Mouse (Mus musculus) right cerebral cortex, adult 18-20 months (tissue): Measurements from ENCODE around the gene Ccdc69.
A peak's percentile ranks its signal among the peaks of the same experiment; 100 is the strongest.

Experiments used
- DNase-seq: peaks from one replicate; pipeline ENCODE4 v3.0.0; 2022; ENCODE audit warnings: mixed read lengths

Ccdc69 gene

GRCm38 (mm10) chr11:55036601-55037000 is 41.3 kb downstream of the Ccdc69 start:
- DNase-seq, result no peak

DNA sequence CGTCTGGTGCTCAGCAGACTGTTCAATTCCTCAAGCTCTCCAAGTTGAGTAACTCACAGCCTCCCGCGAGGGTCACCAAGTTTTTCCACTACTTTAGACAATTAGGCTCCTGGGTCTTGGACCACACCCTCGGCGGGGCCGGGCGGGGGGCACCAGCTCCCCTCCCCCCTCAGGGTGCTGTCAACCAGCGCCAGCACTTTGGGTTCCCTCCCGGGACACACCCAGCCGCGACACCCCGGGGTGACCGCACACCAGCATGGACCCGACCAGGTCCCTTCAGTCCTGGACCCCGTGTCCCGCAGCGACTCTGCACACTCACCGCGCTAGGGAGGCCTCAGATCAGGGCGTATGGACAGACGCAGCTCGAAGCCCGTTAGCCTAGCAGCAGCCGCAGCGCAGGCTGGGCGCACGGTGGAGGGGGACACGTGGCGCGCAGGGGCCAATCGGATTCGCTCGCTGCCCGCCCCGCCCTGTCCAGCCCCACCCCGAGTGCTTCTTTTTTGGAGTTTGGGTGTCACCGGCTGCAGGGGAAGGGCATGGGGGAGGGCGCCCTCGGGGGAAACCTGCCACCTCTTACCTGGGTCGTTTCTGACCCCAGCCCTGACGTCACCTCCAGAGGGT is 44.8 kb downstream of the Ccdc69 start, which contains the start of gene Anxa6:
Gene Anxa6 (minus strand): TSS at position 406 of the 621 bp plus-strand sequence.
- DNase-seq, result peak; percentile 86

- no peak for DNase-seq
Observed at GRCm38 (mm10) chr11:55032286-55032685, 45.6 kb downstream of the Ccdc69 start.

- no peak for DNase-seq
Observed at GRCm38 (mm10) chr11:55031991-55032280, 46.0 kb downstream of the Ccdc69 start.

DNA sequence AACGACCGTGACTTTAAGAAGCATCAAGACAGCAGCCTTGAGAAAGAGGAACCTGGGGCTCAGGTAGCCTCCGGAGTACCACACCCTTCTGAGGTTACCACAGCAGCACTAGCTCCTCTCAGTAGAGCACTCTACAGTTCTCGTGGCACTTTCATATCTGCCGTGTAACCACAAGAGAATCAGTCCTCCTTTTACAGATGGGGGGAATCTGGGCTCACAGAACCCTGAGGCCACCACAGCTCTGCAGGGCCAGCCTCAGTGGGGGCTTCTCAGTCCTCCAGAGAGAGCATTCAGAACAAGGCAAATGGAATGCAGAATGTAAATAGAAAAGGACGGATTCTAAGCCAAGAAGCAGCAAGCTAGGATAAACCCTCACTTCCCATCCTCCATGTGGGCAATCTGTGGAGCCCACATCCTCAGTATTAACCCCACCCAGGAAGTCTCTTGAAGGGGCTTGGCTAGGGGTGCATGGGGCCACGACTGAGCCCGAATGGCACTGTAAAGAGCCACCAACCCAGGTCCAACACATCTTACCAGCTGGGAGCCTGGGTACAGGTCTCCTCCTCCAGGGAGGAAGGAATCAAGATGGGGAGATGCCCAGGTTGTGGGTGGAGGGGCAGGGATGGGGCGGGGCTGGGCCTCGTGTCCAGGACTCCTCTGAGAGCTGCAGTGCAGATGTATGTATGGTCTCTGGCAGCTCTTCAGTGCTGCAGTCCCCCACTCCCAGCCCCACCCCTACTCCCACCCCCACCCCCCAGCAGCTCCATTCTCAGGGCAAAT is 46.5 kb downstream of the Ccdc69 start:
- DNase-seq, result no peak

- DNase-seq, result no peak
Observed at GRCm38 (mm10) chr11:55028509-55028908, 49.4 kb downstream of the Ccdc69 start.

GRCm38 (mm10) chr11:55027204-55027855 is 50.6 kb downstream of the Ccdc69 start:
- no peak for DNase-seq

- DNase-seq, result peak; percentile 31
Observed at GRCm38 (mm10) chr11:55025896-55026295, 52.0 kb downstream of the Ccdc69 start.

- DNase-seq, result no peak
Observed at GRCm38 (mm10) chr11:55023583-55023982, 54.3 kb downstream of the Ccdc69 start.

DNA sequence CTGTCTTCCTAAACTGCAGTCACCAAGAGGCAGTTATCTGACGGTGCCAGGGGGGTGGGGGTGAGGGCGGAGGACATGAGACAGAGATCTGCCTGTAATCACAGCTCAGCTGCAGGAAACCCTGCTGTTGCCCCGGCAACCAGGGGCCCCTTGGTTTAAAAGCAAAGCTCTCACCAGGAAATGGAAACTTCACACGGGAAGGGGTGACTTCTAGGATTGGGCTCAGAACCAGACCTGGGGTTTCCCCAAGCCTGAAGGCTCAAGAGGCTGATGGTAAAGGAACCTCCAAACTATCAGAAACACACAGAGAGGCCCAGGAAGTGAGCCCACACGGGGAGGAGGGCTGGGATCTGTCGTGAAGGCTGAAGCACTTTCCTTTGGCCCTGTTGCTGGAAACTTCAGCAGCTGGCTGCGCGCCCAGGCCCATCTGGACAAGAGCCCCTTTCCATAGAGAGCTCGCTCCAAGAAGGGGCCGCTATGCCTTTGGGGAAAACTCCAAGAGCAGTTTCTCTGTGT is 54.8 kb downstream of the Ccdc69 start:
- peak; percentile 67 for DNase-seq

- DNase-seq, result no peak
Observed at GRCm38 (mm10) chr11:55022508-55022907, 55.4 kb downstream of the Ccdc69 start.

- DNase-seq, result no peak
Observed at GRCm38 (mm10) chr11:55021859-55022258, 56.1 kb downstream of the Ccdc69 start.

- DNase-seq, result no peak
Observed at GRCm38 (mm10) chr11:55021458-55021857, 56.5 kb downstream of the Ccdc69 start.

DNA sequence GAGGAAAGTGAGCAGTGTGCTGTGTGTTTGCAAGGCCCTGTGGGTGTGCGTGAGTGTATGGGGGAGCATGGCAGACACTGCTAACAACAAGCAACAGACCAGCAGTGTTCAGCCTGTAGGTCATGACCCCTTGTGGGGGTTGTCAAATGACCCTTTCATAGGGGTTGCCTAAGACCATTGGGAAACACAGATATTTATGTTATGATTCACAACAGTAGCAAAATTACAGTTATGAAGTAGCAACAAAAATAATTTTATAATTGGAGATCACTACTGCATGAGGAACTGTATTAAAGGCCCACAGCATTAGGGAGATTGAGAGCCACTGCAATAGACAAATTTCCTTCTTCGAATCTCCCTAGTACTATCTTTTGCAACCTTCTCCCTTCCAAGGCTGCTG is 58.2 kb downstream of the Ccdc69 start:
- DNase-seq, result no peak

- no peak for DNase-seq
Observed at GRCm38 (mm10) chr11:55018034-55018433, 59.9 kb downstream of the Ccdc69 start.

DNA sequence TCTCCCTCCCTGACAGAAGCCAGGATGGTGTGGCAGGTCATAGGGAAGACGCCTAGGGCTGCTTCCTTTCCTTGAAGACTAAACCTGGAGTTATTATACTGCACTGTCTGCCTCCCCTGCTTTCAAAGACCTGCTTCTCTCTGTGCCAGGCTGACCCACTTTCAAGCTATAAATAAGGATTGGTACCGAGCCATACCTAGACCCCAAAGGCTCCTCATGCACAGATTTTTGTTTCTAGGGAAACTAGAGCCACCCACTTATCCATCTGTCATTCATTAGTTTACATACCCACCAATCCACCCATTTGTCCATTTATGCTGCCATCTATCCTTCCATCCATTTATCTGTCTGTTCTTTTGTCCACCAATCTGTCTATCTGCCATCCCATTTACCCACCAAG is 60.7 kb downstream of the Ccdc69 start:
- DNase-seq, result peak; percentile 24

DNA sequence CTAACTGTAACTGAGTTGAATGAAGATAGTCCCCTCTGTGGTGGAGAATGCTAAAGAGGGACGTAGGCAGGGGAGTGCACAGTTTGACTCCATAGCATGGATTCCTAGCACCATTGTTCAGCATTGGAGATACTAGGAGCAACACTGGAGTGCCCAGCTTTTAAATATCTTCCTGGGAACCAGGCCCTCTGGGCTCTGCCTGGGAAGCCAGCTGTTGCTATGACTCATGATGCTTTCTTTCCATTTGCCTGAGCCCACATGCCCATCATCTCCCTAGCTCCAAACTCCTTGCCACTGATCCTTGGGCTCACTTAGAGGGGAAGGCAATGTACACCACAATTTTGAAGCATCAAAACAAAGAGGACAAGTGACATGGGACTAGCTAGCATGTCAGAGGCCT is 61.2 kb downstream of the Ccdc69 start:
- peak; percentile 48 for DNase-seq

GRCm38 (mm10) chr11:55015831-55016241 is 62.1 kb downstream of the Ccdc69 start:
- peak; percentile 55 for DNase-seq

DNA sequence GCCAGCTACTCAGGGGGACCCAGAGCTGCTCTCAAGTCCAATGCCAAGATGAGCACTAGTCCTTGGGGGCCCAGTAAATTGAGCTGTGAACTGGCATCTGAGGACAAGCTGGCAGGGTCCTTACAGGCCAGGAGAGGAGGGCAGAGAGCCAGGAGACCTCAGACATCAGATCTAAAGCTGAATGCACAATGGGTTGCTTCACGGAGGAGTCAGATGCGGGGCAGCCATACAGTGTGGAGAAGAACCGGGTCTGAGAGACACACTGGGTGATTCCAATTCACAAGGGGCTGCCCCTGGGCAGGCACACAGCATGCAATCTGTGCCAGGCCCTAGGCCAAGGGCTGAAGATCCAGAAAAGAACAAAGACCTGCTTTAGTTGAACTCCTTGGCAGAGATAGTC is 62.7 kb downstream of the Ccdc69 start:
- no peak for DNase-seq

- DNase-seq, result no peak
Observed at GRCm38 (mm10) chr11:55013802-55014201, 64.1 kb downstream of the Ccdc69 start.

DNA sequence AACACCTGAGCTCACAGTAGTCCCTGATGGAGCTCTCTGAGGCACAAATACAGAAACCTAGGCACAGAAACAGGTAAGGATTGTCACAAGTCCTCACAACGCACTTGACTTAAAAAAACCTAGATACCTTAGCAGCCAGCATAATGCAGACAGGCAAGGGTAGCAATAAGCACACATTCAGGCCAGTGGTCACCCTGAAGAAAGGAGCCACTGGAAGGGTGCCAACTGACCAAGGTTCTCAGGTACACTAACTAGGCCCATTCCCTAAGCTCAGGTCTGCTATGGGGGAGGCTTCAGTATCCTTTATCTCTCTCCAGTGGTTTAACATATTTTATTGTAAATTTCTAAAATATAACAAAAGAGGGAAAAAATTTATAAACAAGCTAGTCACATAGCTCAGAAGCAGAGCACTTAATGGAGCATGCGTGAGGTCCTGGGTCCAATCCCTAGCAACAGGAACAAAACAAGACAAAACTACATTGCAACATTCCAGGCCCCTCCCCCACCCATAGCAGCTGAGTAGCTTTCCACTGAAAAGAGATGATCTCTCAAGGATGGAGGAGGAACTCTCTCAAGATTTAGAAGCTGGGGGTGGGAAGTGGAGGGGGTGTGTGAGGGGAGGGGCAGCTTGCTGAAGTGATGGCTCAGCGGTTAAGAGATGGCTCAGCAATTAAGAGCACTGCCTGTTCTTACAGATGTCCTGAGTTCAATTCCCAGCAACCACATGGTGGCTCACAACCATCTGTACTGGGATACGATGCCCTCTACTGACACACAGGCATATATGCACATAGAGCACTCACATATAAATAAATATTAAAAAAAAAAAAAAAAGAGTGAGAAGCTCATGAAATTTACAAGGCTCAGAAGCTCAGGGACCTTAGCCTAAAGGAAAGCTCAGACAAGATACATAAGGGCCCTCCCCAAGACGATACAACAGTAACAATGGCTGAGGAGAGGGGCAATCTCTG is 65.1 kb downstream of the Ccdc69 start:
- peak; percentile 37 for DNase-seq

- DNase-seq, result peak; percentile 46
Observed at GRCm38 (mm10) chr11:55011440-55011839, 66.5 kb downstream of the Ccdc69 start.

- no peak for DNase-seq
Observed at GRCm38 (mm10) chr11:55008230-55008629, 69.7 kb downstream of the Ccdc69 start.
